Mouse (Mus musculus) CH12.LX (cell line): ENCODE measurements around the gene Olfr172.

ENCODE experiments used
- CTCF ChIP-seq, 2 experiments: IDR thresholded peaks in 1 of 2; conservative IDR thresholded peaks in 1 of 2; 2 replicates each; pipeline ENCODE4 v1.5.1; 2011 to 2012; ENCODE audit warnings: low read depth in 2 of 2, low read length in 2 of 2, improper control_type of control experiment in 1 of 2, inconsistent platforms in 1 of 2, mild to moderate bottlenecking in 1 of 2, moderate library complexity in 1 of 2
- GABPA ChIP-seq: IDR thresholded peaks from 2 replicates; pipeline ENCODE4 v1.6.1; 2012; ENCODE audit warnings: low read depth, low read length, improper control_type of control experiment, inconsistent platforms; ENCODE audit not compliant: insufficient replicate concordance
- NRF1 ChIP-seq: IDR thresholded peaks from 2 replicates; pipeline ENCODE4 v1.6.1; 2014; ENCODE audit warnings: low read depth, mild to moderate bottlenecking, inconsistent platforms, low read length, improper control_type of control experiment, moderate library complexity
- USF1 ChIP-seq: IDR thresholded peaks from 2 replicates; pipeline ENCODE4 v1.6.1; 2014; ENCODE audit warnings: low read depth, mild to moderate bottlenecking, inconsistent platforms, low read length, improper control_type of control experiment

DNA sequence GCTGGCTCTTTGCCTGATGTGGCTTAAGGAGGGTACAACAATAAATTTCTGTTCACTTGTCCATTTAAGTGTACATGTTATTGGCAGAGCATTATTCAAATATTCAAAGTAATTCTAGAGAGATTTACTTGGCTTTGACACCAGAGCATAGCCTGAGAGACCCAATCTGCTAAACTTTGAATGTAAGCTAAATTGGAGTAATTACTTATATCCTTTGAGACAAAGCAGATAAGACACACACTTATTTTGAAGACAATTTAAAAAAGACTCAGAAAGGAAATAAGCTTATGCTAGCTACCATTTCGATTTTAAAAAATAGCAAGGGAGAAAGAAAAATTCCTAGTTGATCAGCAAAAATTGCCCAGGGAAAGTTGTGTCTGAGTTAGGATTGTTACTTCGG, 37.2 kb upstream of the Olfr172 start, which contains the start of gene Olfr173:
- no peak for TF ChIP-seq CTCF (conservative IDR thresholded peaks at IDR 0.05 in 1 of 2, IDR thresholded peaks at IDR 0.05 in 1 of 2; ENCODE audit: low read depth in 2 of 2, low read length in 2 of 2)
- no peak for TF ChIP-seq NRF1
- TF ChIP-seq USF1: no peak
- TF ChIP-seq GABPA: no peak
